Mouse (Mus musculus): ENCODE results near the gene Uqcr10.
A peak's percentile ranks its signal among the peaks of the same experiment; 100 is the strongest.

Uqcr10 gene

DNA sequence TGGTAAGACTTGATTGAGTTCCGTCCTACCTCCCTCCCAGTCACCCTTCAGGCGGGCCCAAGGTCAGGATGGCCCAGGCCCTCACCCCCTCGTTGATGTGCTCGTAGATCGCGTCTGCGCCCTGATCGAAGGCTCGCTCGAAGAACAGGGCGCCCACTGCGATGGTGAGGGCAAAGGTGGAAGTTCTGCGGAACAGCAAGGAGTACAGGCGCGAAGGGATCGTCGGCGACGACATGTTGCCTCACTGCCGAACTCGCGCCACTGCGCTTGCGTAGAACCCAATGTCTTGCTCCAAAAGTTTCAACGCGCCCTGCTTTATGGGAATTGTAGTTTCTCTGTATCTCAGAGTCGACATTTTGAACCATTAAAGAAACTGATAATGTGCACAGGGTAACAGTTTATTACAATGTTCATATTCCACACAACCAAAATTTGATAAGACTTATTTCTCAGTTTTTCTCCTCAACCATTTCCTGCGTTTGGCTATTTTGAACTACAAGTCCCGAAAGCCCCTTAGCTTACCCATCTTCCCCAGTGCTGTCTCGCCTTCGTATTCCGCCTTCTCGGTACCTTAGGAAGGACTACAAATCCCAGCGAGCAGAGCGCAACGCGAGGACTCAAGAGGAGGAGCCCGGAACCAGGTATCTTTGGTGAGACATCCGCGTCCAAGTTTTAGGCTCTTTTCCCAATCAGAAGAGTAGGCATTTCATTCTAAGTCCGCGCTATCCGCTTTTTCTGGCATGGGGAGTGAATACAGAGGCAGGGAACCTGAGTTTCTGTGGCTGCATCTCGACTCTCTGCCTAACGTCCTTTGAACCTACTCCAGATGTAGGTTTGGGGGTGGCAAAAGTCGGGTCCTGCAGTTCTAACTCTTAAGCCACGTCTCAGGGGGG lies at the start of gene Uqcr10, which contains the start of gene Zmat5:
Gene Uqcr10, minus strand, starts transcription at position 271 of the 893 bp plus-strand sequence.
Gene Zmat5, plus strand, starts transcription at position 607 of the 893 bp plus-strand sequence.
- peak; percentile 82 to 92 for DNase-seq (ENCODE audit: low spot score in 2 of 2)

DNA sequence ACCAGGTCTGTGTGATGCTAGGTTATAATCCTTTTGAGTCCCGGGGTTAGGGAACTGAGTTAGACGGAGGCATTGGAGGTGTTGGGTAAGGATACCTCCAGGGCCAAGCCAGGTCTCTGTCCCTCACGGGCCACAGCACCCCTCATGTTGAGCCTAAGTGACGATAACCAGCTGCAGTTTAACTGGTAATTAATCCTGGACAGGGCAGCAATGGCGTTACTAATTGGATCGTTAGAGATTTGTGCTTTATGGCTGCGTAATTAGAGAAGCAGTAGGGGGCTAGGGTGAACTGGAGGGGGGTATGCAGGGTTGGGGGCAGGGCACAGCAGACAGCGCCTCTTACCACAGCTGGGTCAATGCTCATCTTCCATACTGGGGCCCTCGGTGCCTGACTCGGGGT lies 48.7 kb upstream of the Uqcr10 start:
- no peak for DNase-seq (ENCODE audit: low spot score in 2 of 2)

GRCm38 (mm10) chr11:4750263-4750662 lies 46.1 kb upstream of the Uqcr10 start:
- DNase-seq (ENCODE audit: low spot score in 2 of 2) = peak in 1 of 2 experiments; percentile 59

- DNase-seq (ENCODE audit: low spot score in 2 of 2) = no peak
Measured at GRCm38 (mm10) chr11:4747285-4747684, 43.1 kb upstream of the Uqcr10 start.

- DNase-seq (ENCODE audit: low spot score in 2 of 2) = no peak
Measured at GRCm38 (mm10) chr11:4746733-4747132, 42.6 kb upstream of the Uqcr10 start, which contains the start of gene Cabp7. Cabp7 (minus strand) TSS chr11:4746778.

GRCm38 (mm10) chr11:4745969-4746368 lies 41.8 kb upstream of the Uqcr10 start:
- DNase-seq (ENCODE audit: low spot score in 2 of 2) = no peak

DNA sequence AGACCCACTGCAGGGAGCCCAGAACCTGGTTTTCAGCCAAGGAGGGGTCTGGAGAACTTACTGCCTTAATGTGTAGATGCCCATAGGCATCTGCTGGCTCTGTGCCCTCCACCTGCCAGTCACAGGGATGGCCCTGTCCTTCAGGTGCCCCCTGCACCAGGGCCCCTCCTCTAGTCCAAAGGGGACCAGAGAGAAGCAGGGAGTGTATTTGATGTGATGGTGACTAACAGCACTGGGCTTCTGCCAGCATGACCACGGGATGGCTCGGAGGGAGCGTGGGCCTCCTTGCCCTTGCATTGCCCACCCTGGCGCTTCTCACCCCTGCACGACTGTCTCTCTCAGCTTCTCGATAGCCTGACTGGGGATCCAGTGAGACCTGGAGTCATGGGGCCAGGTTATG lies 40.5 kb upstream of the Uqcr10 start:
- DNase-seq (ENCODE audit: low spot score in 2 of 2) = no peak

DNA sequence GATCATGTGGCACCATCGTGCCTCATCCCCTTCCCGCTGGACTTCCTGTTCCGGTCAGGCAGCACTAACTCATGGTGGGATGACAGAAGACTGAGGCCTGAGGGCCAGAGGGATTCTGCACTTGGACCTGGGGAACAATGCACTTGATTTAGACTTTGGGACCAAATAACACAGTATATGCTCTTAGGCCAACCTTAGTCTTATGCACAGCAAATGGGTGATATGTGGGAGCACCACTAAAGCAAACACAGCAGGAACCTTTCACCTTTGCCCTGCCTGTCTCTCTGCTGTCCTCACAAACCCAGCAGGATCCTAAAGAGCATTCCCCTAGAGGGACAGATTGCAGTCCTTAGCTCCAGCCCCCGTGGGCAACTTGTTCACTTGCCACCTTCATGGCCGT lies 36.6 kb upstream of the Uqcr10 start:
- no peak for DNase-seq (ENCODE audit: low spot score in 2 of 2)

- no peak for DNase-seq (ENCODE audit: low spot score in 2 of 2)
Measured at GRCm38 (mm10) chr11:4738719-4739118, 34.6 kb upstream of the Uqcr10 start.

- DNase-seq (ENCODE audit: low spot score in 2 of 2) = no peak
Measured at GRCm38 (mm10) chr11:4737682-4738081, 33.5 kb upstream of the Uqcr10 start.

DNA sequence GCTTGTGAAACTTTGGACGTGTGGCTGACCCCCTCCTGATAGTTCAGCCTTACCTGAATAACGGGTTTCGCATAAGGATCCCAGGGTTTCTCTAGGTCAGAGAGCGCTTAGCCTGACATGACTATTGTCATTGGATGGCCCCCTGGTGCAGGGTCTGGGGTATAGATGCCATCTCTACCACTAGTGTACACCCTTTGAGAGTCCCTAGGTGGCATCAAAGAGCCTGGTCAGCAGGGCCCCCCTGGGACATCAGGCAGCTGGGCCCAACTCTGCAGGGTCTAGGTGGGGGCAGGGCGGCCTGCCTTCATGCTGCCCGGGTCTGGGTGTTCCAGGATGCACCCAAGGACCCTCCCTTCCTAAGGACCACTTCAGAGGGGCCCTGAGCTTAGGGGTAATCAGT lies 32.2 kb upstream of the Uqcr10 start:
- no peak for DNase-seq (ENCODE audit: low spot score in 2 of 2)

- no peak for DNase-seq (ENCODE audit: low spot score in 2 of 2)
Measured at GRCm38 (mm10) chr11:4734179-4734578, 30.0 kb upstream of the Uqcr10 start.

- DNase-seq (ENCODE audit: low spot score in 2 of 2) = no peak
Measured at GRCm38 (mm10) chr11:4731781-4732180, 27.6 kb upstream of the Uqcr10 start.

DNA sequence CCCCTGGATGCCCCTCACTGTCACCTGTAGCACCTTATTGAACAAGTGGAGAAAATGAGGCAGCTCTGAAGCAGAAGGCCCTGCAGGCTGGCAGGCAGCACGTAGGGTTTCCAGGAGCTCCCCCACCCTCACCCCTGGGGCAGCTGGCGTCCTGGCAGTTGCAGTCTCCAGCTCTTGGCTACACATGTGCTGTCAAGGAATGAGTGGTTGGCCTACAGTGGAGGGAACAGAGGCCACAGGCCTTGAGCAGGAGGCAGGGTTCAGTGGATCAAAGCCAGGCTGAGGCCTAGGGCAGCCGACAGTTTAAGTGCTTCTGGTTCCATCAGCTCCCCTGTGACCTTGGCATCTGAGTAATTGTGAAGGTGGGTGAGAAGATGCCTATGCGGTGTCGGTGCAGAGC lies 26.8 kb upstream of the Uqcr10 start:
- DNase-seq (ENCODE audit: low spot score in 2 of 2) = no peak

DNA sequence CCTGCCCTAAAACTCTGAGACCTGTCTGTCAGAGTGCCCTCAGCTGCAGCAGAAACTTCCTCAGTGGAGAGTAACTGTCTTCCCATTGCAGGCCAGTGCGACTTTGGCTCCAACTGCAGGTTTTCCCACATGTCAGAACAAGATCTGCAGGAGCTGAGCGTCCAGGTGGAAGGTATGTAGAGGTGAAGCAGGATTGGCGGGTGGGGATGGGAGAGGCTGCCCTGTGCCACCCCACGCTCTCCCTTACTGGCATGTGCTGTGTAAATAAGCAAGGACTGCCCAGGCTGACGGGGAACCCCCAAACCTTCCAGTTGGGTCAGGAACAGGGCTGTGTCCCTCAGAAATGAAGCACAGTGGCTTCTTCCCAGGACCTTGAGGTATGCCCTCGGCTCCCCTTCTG lies 26.0 kb upstream of the Uqcr10 start:
- no peak for DNase-seq (ENCODE audit: low spot score in 2 of 2)

GRCm38 (mm10) chr11:4729603-4730002 lies 25.5 kb upstream of the Uqcr10 start:
- no peak for DNase-seq (ENCODE audit: low spot score in 2 of 2)

DNA sequence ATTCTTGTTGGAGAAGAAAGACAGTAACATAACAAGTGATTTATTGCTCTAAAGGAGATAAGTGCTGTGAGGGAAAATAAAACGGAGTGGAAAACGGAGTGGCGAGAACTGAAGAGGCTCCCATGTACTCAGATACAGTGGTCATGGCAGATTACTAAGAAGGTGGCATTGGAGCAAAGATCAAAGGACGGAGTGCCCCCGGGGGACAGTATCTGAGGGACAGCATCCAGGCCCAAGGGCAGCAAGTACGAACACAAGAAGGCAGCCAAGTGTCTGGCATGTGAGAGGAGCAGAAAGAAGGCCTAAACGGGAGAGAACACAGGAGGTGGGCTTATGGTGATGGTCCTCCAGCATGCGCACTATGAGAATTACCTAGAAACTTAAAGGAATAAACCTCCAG lies 17.6 kb upstream of the Uqcr10 start:
- no peak for DNase-seq (ENCODE audit: low spot score in 2 of 2)

- no peak for DNase-seq (ENCODE audit: low spot score in 2 of 2)
Measured at GRCm38 (mm10) chr11:4720900-4721580, 16.9 kb upstream of the Uqcr10 start.

DNA sequence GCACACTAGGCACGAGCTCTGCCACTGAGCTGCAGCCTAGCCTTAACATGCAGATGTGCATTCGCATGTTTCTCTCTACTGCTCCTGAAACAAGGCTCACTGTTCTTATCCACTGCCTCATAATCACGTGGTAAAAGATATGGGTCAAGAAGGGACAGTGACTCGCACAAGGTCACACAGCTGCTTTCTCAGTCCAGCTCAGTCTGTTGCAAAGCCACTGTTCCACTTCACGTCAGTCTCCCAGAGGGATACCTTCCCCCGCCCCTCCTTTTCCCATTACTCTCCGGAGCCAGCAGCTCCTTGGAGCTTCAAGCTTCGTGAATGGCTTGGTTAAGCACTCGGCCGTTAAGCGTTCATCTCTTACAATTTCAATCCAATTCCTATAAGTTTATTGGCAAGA lies 16.3 kb upstream of the Uqcr10 start:
- DNase-seq (ENCODE audit: low spot score in 2 of 2) = no peak

DNA sequence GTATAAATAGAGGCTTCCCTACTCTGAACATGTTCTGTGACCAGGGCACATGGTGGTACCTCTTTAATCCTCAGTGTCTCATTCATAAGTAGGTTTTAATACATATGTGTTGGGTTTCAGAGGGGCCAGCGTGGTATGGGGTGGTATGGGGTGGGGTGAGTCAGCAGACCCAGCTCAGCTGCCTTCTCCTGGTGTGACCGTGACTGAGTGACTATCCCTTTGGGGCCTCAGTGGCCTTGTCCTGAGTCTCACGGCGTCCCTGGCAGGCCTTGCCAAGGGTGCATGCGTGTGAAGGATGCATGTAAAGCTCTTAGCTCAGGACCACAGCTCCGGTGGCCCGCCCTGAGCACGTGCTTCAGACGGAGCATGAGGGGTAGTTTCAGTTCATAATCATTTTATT lies 15.8 kb upstream of the Uqcr10 start:
- DNase-seq (ENCODE audit: low spot score in 2 of 2) = no peak

DNA sequence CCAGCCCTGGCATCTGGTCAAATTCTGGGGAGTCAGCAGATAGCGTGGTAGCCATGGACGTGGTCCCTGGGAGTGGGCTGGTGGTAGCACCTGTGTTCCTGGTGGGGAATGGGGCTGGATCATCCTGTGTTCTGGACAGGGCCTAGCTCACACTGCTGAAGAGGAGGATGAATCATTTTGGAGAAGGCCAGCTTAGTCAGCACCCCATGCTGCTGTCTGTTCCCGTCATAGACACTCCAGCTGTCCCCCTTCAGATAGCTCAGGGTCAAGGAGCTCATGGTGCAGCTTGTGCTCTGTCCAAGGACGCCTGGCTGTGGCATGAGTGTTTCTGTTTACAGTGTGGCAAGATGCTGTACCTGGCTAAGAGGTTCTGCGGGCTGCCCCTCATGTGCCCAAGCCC lies 14.4 kb upstream of the Uqcr10 start:
- no peak for DNase-seq (ENCODE audit: low spot score in 2 of 2)

- DNase-seq (ENCODE audit: low spot score in 2 of 2) = no peak
Measured at GRCm38 (mm10) chr11:4716530-4717236, 12.5 kb upstream of the Uqcr10 start.

All from thymus, postnatal 10 days (tissue).